Mouse (Mus musculus) kidney, adult 2 months (tissue): ENCODE measurements at regions not wholly inside any gene's neighbourhood (a gene's known extent, or its start where the extent isn't known, plus 50 kb on each side); places are given as distances from the start of the nearest gene placed in this dataset.

Source experiments
- CTCF ChIP-seq: fragments of 200-500 bp; conservative IDR thresholded peaks from 2 replicates; pipeline ENCODE4 v1.5.1; 2011; ENCODE audit warnings: low read depth, mild to moderate bottlenecking, control low read depth, low read length, moderate library complexity, mixed read lengths; ENCODE audit not compliant: insufficient read depth, insufficient read length
- POLR2A ChIP-seq: fragments of 200-500 bp; IDR thresholded peaks from one replicate; pipeline ENCODE4 v1.6.1; 2011; ENCODE audit warnings: low read depth, low read length, control low read depth

GRCm38 (mm10) chr10:92163071-92163504, 559.1 kb downstream of the Nedd1 start:
- no peak for TF ChIP-seq CTCF
- TF ChIP-seq POLR2A: no peak
